Mouse (Mus musculus): ENCODE results near the gene Psapl1. TPM values are rescaled to one million over a fixed set of nuclear protein-coding genes. Genes with fewer than 3 reads are reported as not detected.

The Psapl1 gene
- polyA plus RNA-seq, 1 experiment from 2014 or later: not detected

GRCm38 (mm10) chr5:36182326-36182725 lies 21.5 kb upstream of the Psapl1 start:
- DNase-seq: no peak
- Histone ChIP-seq H3K36me3 (no peaks in the 10 kb centered on the region), H3K9me3 (replicated peaks) (no peaks in the 10 kb centered on the region), H3K4me3 (replicated peaks) (no peak overlapping the region), H3K27ac (no peak overlapping the region), H3K9ac (no peak overlapping the region), H3K4me1 (replicated peaks) (no peaks in the 10 kb centered on the region), H3K4me2 (no peak overlapping the region), H3K27me3 (no peaks in the 10 kb centered on the region)
- no peak for ATAC-seq (ENCODE audit: low read depth)
- WGBS (ENCODE audit: insufficient replicate concordance): 69% methylated on average over 7 of the region's 7 CpGs

GRCm38 (mm10) chr5:36186294-36187053 lies 17.3 kb upstream of the Psapl1 start:
- Histone ChIP-seq H3K27ac (no peak overlapping the region), H3K4me3 (replicated peaks) (no peak overlapping the region), H3K9me3 (replicated peaks) (no peaks in the 10 kb centered on the region), H3K4me1 (replicated peaks) (no peaks in the 10 kb centered on the region), H3K4me2 (no peak overlapping the region), H3K36me3 (no peaks in the 10 kb centered on the region), H3K9ac (no peak overlapping the region), H3K27me3 (no peaks in the 10 kb centered on the region)
- ATAC-seq (ENCODE audit: low read depth) (no peak), DNase-seq (no peak)
- WGBS (ENCODE audit: insufficient replicate concordance): 46% methylated on average over 8 of the region's 8 CpGs

GRCm38 (mm10) chr5:36188310-36188709 lies 15.5 kb upstream of the Psapl1 start:
- Histone ChIP-seq H3K4me1 (replicated peaks) (no peaks in the 10 kb centered on the region), H3K4me3 (replicated peaks) (no peak overlapping the region), H3K9me3 (replicated peaks) (no peaks in the 10 kb centered on the region), H3K9ac (no peak overlapping the region), H3K36me3 (no peaks in the 10 kb centered on the region), H3K27ac (no peak overlapping the region), H3K4me2 (no peak overlapping the region), H3K27me3 (no peaks in the 10 kb centered on the region)
- no peak for ATAC-seq (ENCODE audit: low read depth)
- no peak for DNase-seq
- 58% methylated on average over 4 of the region's 4 CpGs for WGBS (ENCODE audit: insufficient replicate concordance)

GRCm38 (mm10) chr5:36191285-36191684 lies 12.5 kb upstream of the Psapl1 start:
- no peak for ATAC-seq (ENCODE audit: low read depth)
- DNase-seq: no peak
- H3K4me2 ChIP-seq: no peak overlapping the region
- H3K9me3 ChIP-seq (replicated peaks): no peaks in the 10 kb centered on the region
- 51% methylated on average over 4 of the region's 4 CpGs for WGBS (ENCODE audit: insufficient replicate concordance)
- no peaks in the 10 kb centered on the region for H3K36me3 ChIP-seq
- no peak overlapping the region for H3K27ac ChIP-seq
- H3K27me3 ChIP-seq: no peaks in the 10 kb centered on the region
- no peak overlapping the region for H3K4me3 ChIP-seq (replicated peaks)
- H3K9ac ChIP-seq: no peak overlapping the region
- H3K4me1 ChIP-seq (replicated peaks): no peaks in the 10 kb centered on the region

GRCm38 (mm10) chr5:36191876-36192275 lies 11.9 kb upstream of the Psapl1 start:
- no peak overlapping the region for H3K4me2 ChIP-seq
- DNase-seq (no peak), ATAC-seq (ENCODE audit: low read depth) (no peak)
- H3K36me3 ChIP-seq: no peaks in the 10 kb centered on the region
- H3K27ac ChIP-seq: no peak overlapping the region
- H3K4me1 ChIP-seq (replicated peaks): no peaks in the 10 kb centered on the region
- 71% methylated on average over 3 of the region's 3 CpGs for WGBS (ENCODE audit: insufficient replicate concordance)
- H3K9ac ChIP-seq: no peak overlapping the region
- H3K27me3 ChIP-seq: no peaks in the 10 kb centered on the region
- H3K9me3 ChIP-seq (replicated peaks): no peaks in the 10 kb centered on the region
- H3K4me3 ChIP-seq (replicated peaks): no peak overlapping the region

- H3K4me3 ChIP-seq (replicated peaks): no peak overlapping the region
- H3K9ac ChIP-seq: no peak overlapping the region
- H3K9me3 ChIP-seq (replicated peaks): no peaks in the 10 kb centered on the region
- no peaks in the 10 kb centered on the region for H3K4me1 ChIP-seq (replicated peaks)
- H3K27me3 ChIP-seq: no peaks in the 10 kb centered on the region
- H3K27ac ChIP-seq: no peak overlapping the region
- H3K36me3 ChIP-seq: no peaks in the 10 kb centered on the region
- no peak for ATAC-seq (ENCODE audit: low read depth)
- 45% methylated on average over 2 of the region's 2 CpGs for WGBS (ENCODE audit: insufficient replicate concordance)
- DNase-seq: no peak
- H3K4me2 ChIP-seq: no peak overlapping the region
These were observed 11.1 kb upstream of the Psapl1 start for GRCm38 (mm10) chr5:36192677-36193076.

DNA sequence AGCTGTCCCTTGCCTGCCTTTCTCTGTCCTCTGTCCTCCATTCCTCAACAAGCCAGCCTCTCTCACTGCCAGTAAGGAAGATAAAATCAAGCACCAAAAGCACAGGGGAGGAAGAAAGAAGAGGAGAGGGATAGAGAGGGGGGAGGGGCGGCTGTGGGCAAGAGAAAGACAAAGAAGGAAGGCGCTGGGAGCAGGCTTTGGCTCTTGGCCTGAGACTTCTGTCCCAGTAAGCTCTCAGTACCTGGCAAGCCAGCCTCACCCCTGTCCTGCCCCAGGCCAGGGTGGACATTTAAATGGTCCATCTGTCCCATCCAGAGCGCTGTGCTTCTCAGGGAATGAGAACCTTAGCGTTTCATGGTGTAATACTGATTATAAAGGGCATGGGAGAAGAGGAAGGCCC lies 9.2 kb upstream of the Psapl1 start:
- no peak for ATAC-seq (ENCODE audit: low read depth)
- Histone ChIP-seq H3K4me3 (replicated peaks) (no peak overlapping the region), H3K9ac (no peak overlapping the region), H3K4me1 (replicated peaks) (no peaks in the 10 kb centered on the region), H3K27ac (no peak overlapping the region), H3K4me2 (no peak overlapping the region), H3K36me3 (no peaks in the 10 kb centered on the region), H3K9me3 (replicated peaks) (no peaks in the 10 kb centered on the region), H3K27me3 (no peaks in the 10 kb centered on the region)
- 30% methylated on average over 4 of the region's 4 CpGs for WGBS (ENCODE audit: insufficient replicate concordance)
- DNase-seq: no peak

GRCm38 (mm10) chr5:36195436-36195835 lies 8.4 kb upstream of the Psapl1 start:
- ATAC-seq (ENCODE audit: low read depth): no peak
- no peaks in the 10 kb centered on the region for H3K27me3 ChIP-seq
- no peak overlapping the region for H3K4me2 ChIP-seq
- no peaks in the 10 kb centered on the region for H3K36me3 ChIP-seq
- WGBS (ENCODE audit: insufficient replicate concordance): 47% methylated on average over 4 of the region's 4 CpGs
- H3K27ac ChIP-seq: no peak overlapping the region
- H3K9me3 ChIP-seq (replicated peaks): no peaks in the 10 kb centered on the region
- no peak overlapping the region for H3K9ac ChIP-seq
- no peak for DNase-seq
- H3K4me1 ChIP-seq (replicated peaks): no peaks in the 10 kb centered on the region
- no peak overlapping the region for H3K4me3 ChIP-seq (replicated peaks)

DNA sequence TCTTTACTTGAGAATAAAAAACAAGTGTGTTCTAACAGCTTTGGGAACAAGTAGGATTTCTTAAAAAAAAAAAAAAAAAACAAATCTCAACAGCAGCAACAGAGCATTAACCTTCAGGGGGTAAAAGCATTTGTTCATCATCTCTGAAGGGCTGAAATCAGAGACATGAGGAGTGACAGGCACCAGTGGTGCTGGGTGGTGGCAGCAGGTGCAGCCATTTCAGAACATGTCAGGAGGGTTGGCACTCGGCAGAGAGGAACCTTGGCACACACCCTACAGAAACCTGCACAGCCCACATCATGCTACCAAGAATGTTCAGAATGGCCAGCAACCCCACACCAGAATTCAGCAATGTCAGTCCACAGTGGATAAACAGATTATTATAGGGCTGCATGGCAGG lies 4.3 kb upstream of the Psapl1 start:
- H3K4me2 ChIP-seq: no peak overlapping the region
- no peaks in the 10 kb centered on the region for H3K4me1 ChIP-seq (replicated peaks)
- DNase-seq (no peak), ATAC-seq (ENCODE audit: low read depth) (no peak)
- no peak overlapping the region for H3K27ac ChIP-seq
- 42% methylated on average over 1 of the region's 1 CpGs for WGBS (ENCODE audit: insufficient replicate concordance)
- H3K4me3 ChIP-seq (replicated peaks): no peak overlapping the region
- H3K9ac ChIP-seq: no peak overlapping the region
- H3K27me3 ChIP-seq: no peaks in the 10 kb centered on the region
- no peaks in the 10 kb centered on the region for H3K9me3 ChIP-seq (replicated peaks)
- no peaks in the 10 kb centered on the region for H3K36me3 ChIP-seq

DNA sequence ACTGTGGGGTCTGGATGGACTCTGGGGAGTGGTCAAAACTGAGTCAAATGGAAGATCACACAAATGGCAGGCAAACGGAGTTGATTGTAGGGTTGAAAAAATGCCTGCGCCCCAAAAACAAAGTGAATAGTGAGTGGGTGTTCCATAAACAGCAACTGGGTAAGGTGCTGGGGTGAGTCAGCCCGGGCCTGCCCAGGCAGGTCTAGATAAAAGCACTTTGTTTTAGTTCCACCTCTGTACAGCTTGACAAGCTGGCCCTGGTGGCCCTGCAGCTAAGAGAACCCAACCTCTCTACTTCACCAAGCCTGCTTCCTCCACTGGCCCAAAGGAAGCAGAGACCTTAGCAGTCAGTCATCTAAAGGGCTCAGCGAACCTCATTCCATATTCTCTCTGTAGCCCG lies 1.0 kb upstream of the Psapl1 start:
- Histone ChIP-seq H3K4me3 (replicated peaks) (no peak overlapping the region), H3K27me3 (no peaks in the 10 kb centered on the region), H3K27ac (no peak overlapping the region), H3K9ac (no peak overlapping the region), H3K4me1 (replicated peaks) (no peaks in the 10 kb centered on the region), H3K4me2 (no peak overlapping the region), H3K9me3 (replicated peaks) (no peaks in the 10 kb centered on the region), H3K36me3 (no peaks in the 10 kb centered on the region)
- DNase-seq (no peak), ATAC-seq (ENCODE audit: low read depth) (no peak)
- 60% methylated on average over 5 of the region's 5 CpGs for WGBS (ENCODE audit: insufficient replicate concordance)

DNA sequence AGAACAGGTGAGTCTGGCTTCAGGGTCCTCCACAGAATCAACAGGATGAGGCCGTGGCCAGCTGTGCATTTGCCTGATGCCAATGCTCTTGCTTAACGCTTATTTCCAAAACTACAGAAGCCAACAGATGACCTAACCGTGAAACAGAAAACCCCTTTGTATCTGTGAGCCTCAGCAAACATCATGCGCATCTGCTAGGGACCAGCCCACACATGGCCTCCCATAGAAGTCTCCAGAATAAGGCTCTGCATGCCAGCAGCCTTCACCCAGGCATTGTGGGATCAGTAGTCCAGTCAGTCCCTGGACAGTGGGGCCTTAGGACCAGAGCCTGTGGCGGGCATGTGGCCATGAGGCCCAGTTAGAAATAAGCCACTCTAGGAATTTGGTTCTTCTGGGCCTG lies 400 bp upstream of the Psapl1 start:
- no peak overlapping the region for H3K9ac ChIP-seq
- H3K4me1 ChIP-seq (replicated peaks): no peaks in the 10 kb centered on the region
- H3K4me3 ChIP-seq (replicated peaks): no peak overlapping the region
- H3K27ac ChIP-seq: no peak overlapping the region
- no peaks in the 10 kb centered on the region for H3K27me3 ChIP-seq
- no peaks in the 10 kb centered on the region for H3K36me3 ChIP-seq
- ATAC-seq (ENCODE audit: low read depth) (no peak), DNase-seq (no peak)
- 65% methylated on average over 5 of the region's 5 CpGs for WGBS (ENCODE audit: insufficient replicate concordance)
- H3K4me2 ChIP-seq: no peak overlapping the region
- no peaks in the 10 kb centered on the region for H3K9me3 ChIP-seq (replicated peaks)

DNA sequence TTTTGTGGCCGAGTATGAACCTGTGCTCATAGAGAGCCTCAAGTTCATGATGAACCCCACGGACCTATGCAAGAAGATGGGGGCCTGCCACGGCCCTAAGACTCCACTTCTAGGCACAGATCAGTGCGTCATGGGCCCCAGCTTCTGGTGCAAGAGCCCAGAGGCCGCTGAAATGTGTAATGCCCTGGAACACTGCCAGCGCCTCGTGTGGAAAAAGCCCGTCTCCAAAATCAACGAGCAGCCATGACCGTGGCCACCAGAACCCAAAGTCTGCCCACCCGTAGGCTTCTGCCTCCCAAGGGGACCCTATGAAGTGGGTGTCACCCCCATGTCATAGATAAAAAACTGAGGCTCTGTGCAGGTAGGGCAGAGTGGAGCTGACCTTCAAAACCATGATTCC lies 1.6 kb downstream of the Psapl1 start:
- Histone ChIP-seq H3K9ac (no peak overlapping the region), H3K36me3 (no peaks in the 10 kb centered on the region), H3K4me3 (replicated peaks) (no peak overlapping the region), H3K27ac (no peak overlapping the region), H3K27me3 (no peaks in the 10 kb centered on the region), H3K9me3 (replicated peaks) (no peaks in the 10 kb centered on the region), H3K4me1 (replicated peaks) (no peaks in the 10 kb centered on the region), H3K4me2 (no peak overlapping the region)
- no peak for ATAC-seq (ENCODE audit: low read depth)
- no peak for DNase-seq
- WGBS (ENCODE audit: insufficient replicate concordance): 62% methylated on average over 11 of the region's 11 CpGs
